Mouse (Mus musculus) myocyte (in vitro differentiated cells): ENCODE data around the gene Pkig.

ENCODE experiments used
- E2F4 ChIP-seq: IDR thresholded peaks from one replicate; pipeline ENCODE4 v1.6.1; 2011; ENCODE audit warnings: mild to moderate bottlenecking, control low read depth, moderate library complexity; ENCODE audit not compliant: insufficient read depth
- MAX ChIP-seq: IDR thresholded peaks from one replicate; pipeline ENCODE4 v1.6.1; 2011; ENCODE audit warnings: low read depth, mild to moderate bottlenecking, control low read depth
- MYOD1 ChIP-seq, 3 experiments: IDR thresholded peaks; one replicate each; pipeline ENCODE4 v1.6.1; 2011; ENCODE audit warnings: control low read depth in 2 of 3, low read depth in 2 of 3, mild to moderate bottlenecking in 2 of 3, moderate library complexity in 1 of 3; ENCODE audit not compliant: insufficient read length in 2 of 3, control insufficient read depth in 1 of 3
- POLR2A ChIP-seq: IDR thresholded peaks from one replicate; pipeline ENCODE4 v1.6.1; 2011; ENCODE audit warnings: low read depth, mild to moderate bottlenecking, control low read depth, moderate library complexity; ENCODE audit not compliant: insufficient read length
- USF1 ChIP-seq: IDR thresholded peaks from one replicate; pipeline ENCODE4 v1.6.1; 2011; ENCODE audit warnings: low read depth, mild to moderate bottlenecking, control low read depth, moderate library complexity

DNA sequence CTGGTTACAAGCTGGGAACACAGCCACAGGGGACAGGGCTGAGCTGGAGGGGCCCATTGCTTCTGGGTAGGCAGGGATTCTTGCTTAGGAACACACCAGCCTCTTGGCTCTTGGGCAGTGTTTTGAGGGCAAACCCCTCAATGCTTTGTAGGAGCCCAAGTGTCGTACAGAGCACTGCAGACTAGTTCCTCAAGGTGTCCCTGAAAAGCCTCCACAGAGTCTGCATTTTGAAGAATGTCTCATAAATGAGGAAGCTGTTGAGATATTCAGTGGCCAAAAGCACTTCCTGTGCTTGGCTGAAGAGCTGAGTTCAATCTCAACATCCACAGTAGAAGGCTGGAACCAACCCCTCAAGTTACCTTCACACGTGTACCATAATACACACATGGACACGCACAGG, 18.6 kb downstream of the Pkig start:
- TF ChIP-seq MAX (no peak), MYOD1 (IDR thresholded peaks at IDR 0.05; ENCODE audit: control insufficient read depth in 1 of 3, insufficient read length in 2 of 3, low read depth in 2 of 3) (no peak), E2F4 (no peak), POLR2A (no peak), USF1 (no peak)
